Mouse (Mus musculus): ENCODE results near the gene Ncapd2. TPM values are rescaled to one million over a fixed set of nuclear protein-coding genes. Genes with fewer than 3 reads are reported as not detected.

Ncapd2 gene
- total RNA-seq, 2 experiments from 2014 or later: 242 to 288 TPM

DNA sequence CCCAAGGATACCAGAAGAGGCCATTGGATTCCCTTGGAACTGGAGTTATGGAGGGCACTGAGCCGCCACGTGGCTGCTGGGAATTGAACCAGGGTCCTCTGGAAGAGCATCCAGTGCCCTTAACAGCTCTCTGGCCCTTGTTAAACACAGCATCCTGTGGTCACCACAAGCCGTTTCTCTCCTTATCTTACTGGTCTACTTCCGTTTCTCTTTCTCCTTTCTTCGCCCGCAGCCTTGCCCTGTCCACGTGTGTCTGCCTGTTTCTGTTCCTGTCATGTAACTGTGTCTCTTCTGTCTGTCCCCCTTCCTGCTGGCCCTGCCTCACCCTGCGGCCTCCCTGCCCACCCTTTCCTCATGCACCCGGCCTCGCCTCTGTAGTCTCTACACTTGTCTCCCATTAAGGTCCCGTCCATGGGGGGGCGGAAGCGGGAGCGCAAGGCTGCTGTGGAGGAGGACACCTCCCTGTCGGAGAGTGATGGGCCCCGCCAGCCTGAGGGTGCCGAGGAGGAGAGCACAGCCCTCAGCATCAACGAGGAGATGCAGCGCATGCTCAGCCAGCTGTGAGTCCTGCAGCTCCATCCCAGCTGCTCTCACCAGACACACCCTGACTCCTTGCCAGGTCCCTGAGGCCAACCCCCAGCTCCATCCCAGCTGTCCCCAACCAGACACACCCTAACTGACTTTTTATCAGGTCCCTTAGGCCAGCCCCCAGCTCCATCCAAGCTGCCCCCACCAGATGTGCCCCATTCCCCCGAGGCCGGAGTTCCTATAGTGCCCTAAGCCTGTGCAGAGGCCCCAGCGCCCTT lies 39.1 kb downstream of the Ncapd2 start:
- ATAC-seq (replicated peaks; ENCODE audit: poor library complexity, severe bottlenecking): peak; percentile 54

DNA sequence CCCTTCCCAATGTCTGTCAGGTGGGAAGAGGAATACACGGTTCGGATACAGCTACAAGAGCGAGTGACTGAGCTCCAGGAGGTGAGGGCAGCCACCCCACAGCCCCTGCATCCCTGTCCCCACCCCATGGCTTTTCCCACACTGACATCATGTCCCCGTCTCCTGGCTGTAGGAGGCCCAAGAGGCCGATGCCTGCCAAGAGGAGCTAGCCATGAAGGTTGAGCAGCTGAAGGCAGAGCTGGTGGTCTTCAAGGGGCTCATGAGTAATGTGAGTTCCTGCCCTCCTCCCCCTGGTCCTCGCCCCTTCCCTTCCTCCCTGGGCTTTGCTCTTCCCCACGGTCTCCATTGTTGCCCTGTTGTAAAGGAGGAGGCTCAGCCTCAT lies 41.9 kb downstream of the Ncapd2 start:
- no peak for ATAC-seq (replicated peaks; ENCODE audit: poor library complexity, severe bottlenecking)

DNA sequence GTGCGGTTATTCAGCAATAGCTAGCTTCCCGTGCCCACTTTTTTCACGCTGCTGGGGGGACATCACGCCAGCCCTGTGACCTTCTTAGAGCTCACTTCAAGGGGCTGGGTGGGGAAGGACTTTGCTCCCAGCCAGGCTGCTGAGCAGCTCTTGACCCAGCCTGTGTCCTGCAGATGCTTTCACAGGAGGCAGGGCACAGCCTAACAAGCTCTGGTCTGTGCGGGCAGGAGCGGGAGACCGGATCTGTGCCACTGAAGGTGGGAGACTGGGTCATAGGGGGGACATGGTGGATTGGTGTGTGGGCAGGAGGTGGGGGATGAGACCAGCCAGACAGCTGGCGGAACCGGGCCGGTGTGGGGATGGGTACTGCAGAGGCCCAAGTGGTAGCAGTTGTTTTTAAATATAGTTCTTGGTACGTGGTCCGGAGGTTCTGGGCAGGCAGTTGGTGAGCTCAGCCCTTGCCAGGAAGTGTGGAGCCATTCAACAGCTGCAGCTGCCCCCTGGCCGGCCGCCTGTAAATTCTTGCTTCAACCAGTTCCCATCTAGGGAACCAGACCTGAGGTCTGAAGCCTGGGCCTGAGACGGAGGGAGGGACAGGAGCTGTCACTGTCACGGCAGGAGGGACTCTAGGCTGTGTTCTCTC lies 42.5 kb downstream of the Ncapd2 start:
- ATAC-seq (replicated peaks; ENCODE audit: poor library complexity, severe bottlenecking): 0 out of 2 replicates have a peak, but pooled peaks have one; percentile 5

DNA sequence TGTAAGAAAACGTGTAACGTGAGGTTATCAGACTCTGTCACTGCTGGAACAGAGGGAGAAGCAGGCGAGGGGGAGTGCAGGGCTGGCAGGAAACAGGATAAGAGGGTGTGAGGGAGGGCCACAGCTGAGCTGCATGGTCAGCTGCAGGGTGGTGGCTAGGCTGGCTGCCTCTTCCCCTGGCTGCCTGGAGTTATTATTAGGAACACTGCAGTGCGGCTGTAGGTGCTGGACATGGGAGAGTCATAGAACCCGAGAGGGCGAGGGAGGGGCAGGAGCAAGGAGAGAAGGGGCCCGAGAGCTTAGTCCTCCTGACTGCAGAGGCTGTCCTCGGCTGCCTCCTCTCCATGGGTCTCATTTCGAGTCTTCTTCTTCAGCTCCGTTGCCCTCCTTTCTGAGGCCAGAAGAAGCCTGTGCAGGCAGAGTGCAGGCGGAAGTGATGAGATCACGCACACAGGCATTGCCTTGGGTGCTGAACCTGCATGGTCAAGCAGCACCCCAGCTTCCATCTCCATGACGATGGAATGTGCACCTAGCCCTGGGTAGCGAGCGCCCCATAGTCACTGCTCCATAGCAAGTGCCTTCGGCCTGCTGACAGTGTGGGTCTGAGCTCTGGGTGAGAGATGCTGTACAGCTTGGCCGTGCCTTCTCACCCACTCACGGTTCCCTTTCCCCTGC lies 43.1 kb downstream of the Ncapd2 start:
- 0 out of 2 replicates have a peak, but pooled peaks have one; percentile 4 for ATAC-seq (replicated peaks; ENCODE audit: poor library complexity, severe bottlenecking)

DNA sequence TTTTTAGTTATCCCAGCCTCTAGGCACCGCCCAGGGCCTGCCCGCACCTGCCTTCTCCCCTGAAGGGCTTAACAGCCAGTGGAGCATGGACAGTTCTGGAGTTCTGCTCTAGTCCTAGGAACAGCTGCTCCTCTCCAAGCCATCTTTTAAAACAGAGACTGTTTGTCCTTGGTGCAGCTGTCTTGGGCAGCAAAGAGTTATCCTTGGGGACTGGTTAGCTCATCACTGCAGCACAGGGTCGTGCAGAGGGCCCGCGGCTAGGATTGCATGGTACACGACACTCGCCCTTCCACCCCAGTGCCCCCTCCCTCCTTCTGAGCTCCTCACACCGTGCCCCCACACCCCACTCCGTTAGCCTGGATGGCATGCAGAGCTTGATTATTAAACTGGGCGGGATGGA lies 44.2 kb downstream of the Ncapd2 start:
- ATAC-seq (replicated peaks; ENCODE audit: poor library complexity, severe bottlenecking): no peak

DNA sequence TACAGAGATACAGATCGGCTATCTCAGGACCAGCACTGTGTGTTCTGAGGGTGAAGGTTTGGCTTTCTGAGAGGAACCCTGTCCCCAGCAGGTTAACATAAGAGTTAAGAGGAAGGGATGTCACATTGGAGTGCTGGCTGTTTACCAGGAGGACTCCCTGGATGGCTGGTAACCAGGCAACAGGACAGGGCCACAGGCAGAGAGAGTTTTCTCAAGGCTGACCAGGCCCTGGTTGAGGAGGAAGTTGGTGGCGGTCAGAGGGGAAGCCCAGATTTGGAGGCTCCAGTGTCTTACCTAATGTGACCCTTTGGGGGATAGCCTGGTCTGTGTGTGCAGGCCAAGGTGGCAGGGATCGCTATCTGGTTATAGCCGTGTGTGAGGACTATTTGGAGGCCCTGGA lies 44.7 kb downstream of the Ncapd2 start:
- peak; percentile 61 for ATAC-seq (replicated peaks; ENCODE audit: poor library complexity, severe bottlenecking)

DNA sequence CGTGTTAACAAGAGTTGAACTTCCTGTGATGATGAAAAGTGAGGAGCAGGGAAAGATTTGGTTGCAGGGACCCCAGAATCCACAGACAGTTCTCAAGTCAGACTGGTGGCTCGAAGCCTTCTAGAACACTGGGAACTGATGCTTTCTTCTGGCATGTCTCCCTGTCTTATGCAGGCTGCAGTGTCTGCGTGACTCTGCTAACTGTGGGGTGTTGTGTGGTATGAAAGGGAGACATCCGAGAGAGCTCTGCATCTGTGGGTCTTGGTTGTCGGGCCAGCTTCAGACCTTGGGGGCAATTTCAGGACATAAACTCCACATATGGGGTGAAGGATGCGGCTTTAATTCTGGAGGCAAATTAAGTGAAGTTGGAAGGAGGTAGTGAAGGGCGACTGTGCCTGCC lies 45.4 kb downstream of the Ncapd2 start:
- no peak for ATAC-seq (replicated peaks; ENCODE audit: poor library complexity, severe bottlenecking)

DNA sequence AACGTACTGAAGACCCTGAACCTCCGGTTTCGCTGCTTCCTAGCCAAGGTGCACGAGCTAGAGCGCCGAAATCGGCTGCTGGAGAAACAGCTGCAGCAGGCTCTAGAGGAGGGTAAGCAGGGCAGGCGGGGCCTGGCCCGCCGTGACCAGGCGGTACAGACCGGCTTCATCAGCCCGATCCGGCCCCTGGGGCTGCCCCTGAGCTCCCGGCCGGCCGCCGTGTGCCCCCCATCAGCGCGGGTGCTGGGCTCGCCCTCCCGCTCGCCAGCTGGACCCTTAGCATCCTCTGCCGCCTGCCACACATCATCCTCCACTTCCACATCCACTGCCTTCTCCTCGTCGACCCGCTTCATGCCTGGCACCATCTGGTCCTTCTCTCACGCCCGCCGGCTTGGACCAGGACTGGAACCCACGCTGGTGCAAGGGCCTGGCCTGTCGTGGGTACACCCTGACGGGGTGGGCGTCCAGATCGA lies 46.0 kb downstream of the Ncapd2 start:
- ATAC-seq (replicated peaks; ENCODE audit: poor library complexity, severe bottlenecking): 0 out of 2 replicates have a peak, but pooled peaks have one; percentile 1

DNA sequence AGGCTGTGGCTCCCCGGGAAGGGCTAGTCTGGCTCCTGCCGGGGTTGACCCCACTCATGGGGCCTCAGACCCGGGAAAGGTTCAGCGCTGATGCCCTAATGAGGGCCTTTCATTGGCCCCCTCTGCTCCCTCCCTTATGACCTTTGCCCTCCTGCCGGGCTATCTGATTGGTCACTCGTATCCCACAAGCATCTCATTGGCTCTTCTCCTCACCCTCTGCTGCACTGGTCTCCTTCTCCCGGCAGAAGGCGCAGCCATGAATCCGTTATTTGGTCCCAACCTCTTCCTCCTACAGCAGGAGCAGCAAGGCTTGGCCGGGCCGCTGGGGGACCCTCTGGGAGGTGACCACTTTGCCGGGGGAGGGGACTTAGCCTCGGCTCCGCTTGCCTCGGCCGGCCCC lies 46.5 kb downstream of the Ncapd2 start, which contains the start of gene Iffo1:
Gene Iffo1 (plus strand): TSS at position 241 of the 400 bp plus-strand sequence.
- peak; percentile 83 for ATAC-seq (replicated peaks; ENCODE audit: poor library complexity, severe bottlenecking)

DNA sequence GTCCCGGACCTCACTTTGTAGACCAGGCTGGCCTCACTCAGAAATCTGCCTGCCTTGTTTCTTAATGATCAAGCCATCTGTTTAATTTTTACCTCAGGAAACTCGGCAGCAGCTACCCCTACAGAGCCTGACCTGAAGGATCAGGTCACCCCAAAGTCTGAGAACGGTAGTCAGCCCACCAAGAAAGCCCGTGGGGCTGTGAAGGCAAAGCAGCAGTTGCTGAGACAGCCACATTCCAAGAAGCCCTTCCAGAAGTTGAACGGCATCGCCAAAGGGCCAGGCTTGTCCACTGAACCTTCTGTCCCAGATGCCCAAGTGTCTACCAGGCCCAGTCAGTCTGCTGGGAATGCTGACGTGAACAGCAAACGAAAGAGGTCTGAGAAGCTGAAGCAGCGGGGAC lies 47.6 kb downstream of the Ncapd2 start:
- no peak for ATAC-seq (replicated peaks; ENCODE audit: poor library complexity, severe bottlenecking)

DNA sequence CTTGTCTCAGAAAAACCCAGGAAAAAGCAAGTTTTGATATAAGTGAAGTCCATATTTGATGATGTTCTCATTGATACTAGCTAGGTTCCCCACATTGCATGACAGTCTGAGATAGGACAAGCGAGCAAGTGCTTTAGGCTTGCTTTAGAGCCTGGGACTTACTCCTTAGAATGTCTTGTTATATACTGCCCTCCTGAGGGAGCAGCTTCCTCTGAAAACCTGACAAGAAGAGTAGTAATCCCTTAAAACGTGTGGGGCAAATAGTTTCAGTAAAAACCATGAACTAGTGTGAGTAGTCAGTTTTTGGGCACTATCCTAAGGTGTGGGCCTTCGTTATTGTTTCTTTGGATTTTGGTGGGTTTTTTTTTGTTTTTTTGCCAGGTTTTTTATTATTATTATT lies 48.4 kb downstream of the Ncapd2 start:
- no peak for ATAC-seq (replicated peaks; ENCODE audit: poor library complexity, severe bottlenecking)

DNA sequence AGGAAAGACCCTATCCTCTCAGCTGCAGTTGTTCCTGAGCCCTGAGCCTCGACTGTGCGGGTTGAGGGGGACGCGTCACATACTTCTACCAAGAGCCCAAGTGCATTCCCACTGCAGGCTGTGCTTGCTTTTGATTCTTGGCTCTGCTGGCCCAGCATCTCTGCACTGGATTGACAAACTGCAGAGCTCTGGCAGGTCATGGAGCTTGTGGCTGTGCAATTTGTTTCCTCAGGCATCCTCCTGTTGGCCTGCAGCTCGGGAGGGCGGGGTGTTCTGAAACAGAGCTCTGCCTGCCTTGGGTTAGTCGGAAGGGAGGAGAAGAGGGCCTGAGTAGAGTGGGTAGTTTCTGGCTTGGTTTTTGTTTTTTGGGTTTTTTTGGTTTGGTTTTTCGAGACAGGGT lies 49.1 kb downstream of the Ncapd2 start:
- ATAC-seq (replicated peaks; ENCODE audit: poor library complexity, severe bottlenecking): no peak

DNA sequence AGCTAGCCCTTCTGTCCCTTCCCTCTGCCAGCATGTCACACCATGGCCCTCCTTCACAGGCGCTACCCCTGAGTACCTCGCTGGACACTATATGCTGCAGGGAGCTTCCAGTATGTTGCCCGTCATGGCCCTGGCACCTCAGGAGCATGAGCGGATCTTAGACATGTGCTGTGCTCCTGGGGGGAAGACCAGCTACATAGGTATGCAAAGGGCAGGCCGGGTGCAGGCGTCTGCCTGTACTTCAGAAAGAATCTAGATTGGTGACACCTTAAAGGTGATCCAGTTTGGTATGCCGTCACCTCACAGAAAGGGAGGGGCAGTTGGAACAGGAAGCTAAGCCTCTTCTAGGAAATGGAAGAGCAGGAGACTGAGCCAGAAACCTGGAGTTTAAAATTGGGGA lies 51.8 kb downstream of the Ncapd2 start:
- ATAC-seq (replicated peaks; ENCODE audit: poor library complexity, severe bottlenecking): no peak

DNA sequence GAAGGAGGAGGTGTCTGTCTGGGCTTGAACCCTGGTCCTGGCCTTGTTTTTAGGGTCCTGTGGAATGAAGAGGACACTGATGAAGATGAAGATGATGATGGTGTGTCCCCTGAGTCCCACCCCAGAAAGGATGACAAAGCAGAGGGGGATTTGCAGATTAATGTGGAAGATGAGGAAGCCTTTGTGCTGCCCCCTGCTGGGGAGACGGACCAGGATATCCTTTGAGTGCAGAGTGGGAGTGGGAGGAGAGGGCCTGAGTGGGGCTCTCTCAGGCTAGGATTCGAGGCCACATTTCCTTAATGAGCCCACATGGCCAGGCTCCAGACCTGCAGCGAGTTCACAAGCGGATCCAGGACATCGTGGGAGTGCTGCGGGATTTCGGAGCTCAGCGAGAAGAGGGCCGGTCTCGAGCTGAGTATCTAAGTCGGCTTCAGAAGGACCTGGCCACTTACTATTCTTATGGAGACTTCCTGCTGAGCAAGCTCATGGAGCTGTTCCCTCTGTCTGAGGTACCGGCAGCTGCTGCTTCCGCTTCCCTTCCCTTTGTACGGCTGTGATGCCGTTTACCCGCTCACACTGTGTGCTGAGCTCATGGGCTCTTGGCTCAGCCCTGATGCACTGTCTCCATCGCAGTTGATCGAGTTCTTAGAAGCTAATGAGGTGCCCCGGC lies 54.4 kb downstream of the Ncapd2 start:
- peak; percentile 56 for ATAC-seq (replicated peaks; ENCODE audit: poor library complexity, severe bottlenecking)

DNA sequence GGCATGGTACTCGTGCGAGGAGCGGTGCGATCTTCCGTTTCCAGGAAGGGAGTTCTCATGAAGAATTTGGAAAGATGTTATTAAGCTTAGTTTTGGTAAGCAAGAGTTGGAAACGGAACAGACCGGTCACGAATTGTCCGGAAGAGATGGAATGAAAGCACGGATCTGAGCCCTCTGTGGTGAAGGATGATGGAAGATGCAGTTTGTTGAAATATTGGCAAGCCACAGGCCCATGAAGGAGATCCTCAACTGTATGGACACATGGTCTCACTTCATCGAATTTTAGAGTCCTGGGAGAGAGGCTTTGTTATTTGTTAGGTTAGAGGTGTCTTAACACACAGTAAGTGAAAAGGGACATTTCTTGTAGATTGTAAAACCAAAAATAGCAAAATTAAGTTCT lies 59.0 kb downstream of the Ncapd2 start:
- ATAC-seq (replicated peaks; ENCODE audit: poor library complexity, severe bottlenecking): no peak

DNA sequence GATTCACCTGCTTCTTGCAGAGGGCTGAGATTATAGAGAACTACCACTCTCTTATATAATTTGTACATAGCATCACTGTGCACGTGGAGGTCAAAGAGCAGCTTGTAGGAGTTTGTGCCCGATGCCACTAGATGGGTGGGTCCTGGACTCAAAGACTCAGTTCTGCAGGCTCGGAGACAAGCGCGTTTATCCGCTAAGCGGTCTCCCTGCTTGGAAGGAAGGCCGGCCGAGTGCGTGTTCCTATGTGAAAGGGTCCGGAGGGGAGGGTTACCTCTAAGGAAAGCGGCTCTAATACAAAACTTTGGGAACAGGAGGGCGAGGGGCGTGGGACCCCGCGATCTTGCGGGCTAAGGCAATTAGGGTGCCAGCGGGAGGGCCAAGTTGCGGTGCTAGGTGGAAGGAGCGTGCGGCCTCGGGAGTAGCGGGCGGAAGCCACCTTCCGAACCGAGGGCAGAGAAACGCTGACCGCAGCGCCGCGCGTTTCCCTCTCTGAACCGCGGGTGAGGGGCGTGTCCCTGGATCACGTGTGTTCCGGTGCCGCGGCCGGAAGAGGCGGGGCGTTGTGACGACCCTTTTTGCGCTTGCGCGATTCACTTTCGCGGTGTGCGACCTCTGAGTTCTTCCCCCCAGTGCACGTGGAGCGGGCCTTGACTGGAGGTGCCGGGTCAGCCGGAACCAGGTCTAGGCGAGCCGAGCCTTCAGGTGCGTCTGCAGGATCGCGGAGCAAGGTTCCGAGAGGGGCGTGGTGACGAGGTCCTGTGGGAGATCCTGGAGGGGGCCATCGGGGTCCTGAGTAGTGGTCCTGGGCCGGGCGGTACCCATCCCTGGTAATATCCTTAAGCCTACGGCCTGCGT lies 60.0 kb downstream of the Ncapd2 start, which contains the start of gene Nop2:
Gene Nop2 (plus strand): TSS at position 608 of the 855 bp plus-strand sequence.
- ATAC-seq (replicated peaks; ENCODE audit: poor library complexity, severe bottlenecking): peak; percentile 91

DNA sequence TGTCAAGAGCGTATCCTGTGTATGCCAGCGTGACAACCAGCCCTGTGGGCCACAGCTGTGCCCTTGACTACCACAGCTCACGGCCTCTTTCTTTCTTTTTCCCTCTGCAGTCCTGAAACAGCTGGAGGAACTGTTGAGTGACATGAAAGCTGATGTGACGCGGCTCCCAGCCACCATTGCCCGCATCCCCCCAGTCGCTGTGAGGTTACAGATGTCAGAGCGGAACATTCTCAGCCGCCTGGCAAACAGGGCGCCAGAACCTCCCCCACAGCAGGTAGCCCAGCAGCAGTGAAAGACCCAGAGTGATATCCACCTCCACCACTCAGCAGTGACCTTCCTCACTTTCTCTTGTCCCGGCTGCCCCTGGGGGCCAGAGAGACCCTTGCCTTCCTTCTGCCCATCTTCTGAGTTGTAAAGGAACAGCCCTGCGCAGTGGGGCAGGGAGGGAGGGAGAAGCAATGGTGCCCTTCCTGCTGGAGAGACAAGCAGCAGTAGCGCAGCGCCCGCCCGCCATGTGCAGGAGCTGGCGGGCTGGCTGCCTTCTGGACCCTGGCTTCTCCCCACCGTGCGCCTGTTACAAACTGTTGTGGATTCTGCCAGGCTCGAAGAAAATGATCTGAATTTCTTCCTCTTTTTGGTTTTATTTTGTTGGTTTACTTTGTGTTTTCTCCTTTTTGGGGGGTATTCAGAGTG lies 61.6 kb downstream of the Ncapd2 start:
- ATAC-seq (replicated peaks; ENCODE audit: poor library complexity, severe bottlenecking): no peak

DNA sequence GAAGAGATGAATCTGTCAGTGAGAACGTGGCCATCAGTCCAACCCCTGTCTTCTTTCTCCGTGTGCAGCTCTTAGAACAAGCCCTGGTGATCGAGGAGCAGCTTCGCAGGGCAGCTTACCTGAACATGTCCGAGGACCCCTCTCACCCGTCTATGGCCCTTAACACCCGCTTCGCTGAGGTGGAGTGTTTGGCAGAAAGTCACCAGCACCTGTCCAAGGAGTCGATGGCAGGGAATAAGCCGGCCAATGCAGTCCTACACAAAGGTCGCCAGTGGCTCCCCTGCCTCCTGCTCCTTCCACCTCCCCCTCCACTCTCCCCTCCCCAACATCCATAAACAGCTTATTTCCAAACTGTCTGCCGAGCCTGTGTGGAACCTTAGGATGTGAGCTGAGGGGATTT lies 62.8 kb downstream of the Ncapd2 start:
- no peak for ATAC-seq (replicated peaks; ENCODE audit: poor library complexity, severe bottlenecking)

DNA sequence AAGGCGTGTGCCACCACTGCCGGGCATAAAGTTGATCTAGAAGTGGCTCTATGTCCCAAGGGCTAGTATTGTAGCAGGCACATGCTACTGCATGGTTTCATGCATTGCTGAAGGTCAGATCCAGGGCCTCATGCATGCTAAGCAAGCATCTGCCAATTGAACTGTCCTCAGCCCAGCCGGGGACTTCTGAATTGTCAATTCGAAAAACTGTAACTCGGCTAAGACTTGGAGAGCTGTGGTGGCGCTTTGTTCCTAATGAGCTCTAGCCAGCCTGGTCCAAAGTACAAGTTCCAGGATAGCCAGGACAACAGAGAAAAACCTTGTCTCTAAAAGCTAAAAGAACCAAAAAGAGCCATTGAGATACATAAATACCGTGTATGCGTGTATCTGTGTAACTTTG lies 72.1 kb downstream of the Ncapd2 start:
- no peak for ATAC-seq (replicated peaks; ENCODE audit: poor library complexity, severe bottlenecking)

Data from granulocyte monocyte progenitor cell, adult 5-6 weeks (primary cell).